Mouse (Mus musculus) skeletal muscle tissue, adult 2 months (tissue): ENCODE measurements around the gene Bak1.
A peak's percentile ranks its signal among the peaks of the same experiment; 100 is the strongest.

ENCODE experiments used
- DNase-seq: peaks from one replicate; pipeline ENCODE4 v3.0.0-alpha.2; 2012; ENCODE audit warnings: low read depth, low spot score

The Bak1 gene

DNA sequence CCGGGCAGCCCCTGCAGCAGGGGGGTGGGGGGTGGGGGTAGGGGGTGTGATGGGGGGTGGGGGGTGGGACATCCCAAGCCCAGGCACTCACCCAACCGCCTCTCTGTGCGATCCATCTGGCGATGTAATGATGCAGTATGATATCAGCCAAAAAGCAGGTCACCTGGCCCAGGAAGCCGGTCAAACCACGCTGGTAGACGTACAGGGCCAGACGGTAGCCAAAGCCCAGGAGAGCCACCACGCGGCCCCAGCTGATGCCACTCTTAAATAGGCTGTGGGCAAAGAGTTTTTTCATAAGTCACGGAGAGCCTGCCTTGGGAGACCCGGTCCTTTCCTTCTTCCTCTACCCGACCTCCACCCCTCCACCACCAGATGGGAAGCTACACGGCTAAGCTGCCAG is 7.7 kb downstream of the Bak1 start:
- DNase-seq = no peak

DNA sequence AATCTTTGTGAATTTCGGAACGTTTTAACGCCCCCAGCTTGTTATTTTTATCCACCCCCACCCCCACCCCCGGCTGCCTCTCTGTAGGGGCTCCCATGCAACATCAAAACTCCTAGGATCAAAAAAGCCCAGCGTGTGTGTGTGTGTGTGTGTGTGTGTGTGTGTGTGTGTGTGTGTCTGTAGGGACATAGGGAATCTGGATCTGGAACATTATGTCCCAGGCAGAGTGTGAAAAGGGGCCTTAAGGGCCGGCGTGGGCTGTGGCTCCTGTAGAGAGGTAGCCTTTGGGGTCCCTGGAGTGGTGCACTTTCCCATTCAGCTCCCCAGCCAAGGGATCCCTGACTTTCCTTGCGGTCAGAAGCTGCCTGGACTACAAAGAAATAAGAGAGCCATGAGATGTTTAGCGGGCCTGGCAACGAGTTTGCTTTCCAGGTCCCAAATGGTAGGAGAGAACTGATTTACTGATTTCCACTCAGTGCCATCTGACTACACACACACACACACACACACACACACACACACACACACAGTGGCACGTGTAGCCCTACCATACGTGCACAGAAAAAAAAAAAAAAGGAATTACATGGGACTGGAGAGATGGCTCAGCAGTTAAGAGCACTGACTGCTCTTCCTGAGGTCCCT is 10.1 kb downstream of the Bak1 start:
- DNase-seq = no peak

DNA sequence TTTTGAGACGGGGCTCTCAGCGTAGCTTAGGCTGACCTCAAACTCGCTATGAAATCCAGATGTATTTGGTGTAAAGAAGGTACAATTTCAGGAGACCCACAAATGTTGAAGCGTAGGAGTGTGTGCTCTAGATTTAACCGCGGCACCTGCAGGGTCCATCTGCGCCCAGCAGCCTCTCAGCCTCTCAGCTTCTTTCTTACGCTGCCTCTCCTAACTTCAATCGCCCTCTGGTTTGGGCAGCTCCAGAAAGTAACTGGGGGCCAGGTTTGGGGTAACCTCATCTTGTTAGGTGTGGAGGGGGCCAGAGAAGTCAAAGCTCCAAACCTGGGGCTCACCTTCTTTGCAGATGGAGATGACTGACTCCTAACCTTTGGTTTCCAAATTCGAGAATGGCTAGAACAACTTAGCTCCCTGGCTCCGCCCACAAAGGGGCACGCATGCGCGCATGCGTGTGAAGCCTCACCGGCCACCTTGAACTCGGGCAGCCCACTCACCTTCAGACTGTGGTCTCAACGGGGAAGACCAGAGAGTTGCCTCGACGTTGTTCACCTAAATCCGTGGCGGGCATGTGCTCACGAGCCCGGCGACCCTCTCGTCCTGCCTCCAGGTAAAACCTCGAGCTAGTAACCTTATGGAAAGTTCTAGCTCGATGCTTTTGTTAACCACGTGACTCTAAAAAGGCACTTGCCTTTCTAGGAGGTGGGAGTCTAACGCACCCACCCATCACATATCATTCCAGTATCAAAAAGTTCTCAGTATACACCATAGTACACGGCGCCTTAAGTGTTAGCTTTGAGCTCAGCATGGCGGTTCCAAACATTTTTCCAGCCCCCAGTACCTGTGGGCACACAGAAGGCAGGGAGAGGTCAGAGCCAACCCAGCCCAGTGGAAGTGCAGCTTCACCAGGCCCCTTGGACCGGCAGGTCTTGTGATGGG is 11.0 kb downstream of the Bak1 start:
- peak; percentile 84 for DNase-seq

DNA sequence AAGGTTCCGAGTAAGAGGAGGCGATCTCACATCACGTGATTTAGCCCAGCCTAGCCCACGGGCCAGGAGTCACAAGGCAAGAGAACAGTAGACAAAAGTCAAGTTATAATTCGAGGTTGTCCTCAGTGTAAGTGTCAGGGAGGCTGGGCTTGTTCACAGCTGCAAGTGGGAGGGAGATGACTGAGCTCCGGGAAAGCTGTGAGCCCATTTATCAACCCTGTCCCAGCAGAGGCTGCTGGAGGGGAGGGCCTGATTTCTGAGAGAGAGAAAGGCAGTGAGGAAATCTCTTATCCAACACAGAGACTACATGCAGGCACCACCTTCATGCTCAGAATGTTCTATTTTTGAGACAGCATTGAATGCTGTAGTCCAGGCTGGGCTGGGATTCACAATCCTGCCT is 15.9 kb downstream of the Bak1 start:
- DNase-seq = no peak

DNA sequence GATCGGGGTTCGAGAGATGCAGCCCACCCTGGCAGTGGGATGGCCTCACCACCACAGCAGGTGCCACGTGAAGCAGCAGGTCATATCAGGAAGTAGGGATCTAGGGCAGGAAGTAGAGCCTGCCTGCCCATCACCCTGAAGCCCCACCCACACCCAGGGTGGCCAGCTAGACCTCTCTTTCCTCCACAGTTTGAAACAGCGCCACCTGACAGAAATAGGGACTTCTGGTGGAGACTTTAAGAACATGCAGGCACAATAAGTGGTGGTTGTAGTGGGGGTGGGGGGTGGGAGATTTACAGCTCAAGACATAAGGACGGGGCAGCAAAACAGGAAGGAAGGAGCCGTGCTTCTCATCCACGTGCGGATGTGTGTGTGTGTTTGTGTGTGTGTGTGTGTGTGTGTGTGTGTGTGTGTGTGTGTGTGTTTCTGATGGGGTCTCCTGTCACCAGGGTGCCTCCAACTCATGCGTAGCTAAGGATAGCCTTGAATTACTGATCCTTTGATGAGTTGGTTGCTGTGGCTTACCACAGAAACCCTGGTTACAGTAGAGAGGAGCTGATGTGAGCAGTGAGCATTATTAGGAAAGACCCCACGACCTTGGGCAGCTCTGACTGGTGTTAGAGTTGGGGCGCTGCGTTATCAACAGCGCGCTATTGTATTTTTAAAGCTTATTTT is 16.7 kb downstream of the Bak1 start:
- no peak for DNase-seq

DNA sequence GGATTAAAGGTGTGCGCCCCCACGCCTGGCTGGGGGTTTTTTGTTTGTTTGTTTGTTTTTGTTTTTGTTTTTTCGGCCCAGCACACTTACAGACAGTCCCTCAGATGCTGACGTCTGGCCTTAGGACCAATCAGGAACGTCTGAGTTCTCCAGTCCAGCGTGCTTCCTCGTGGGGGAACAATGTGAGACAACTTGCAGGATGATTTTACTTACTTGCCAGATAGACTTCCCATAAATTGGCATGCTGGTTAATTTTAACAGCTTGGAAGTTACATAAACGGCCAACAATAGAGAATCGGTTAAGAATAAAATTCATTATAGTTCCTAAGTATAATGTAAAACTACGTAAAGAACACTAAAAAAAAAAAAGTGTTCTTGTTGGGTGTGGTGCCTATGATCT is 17.6 kb downstream of the Bak1 start:
- no peak for DNase-seq

DNA sequence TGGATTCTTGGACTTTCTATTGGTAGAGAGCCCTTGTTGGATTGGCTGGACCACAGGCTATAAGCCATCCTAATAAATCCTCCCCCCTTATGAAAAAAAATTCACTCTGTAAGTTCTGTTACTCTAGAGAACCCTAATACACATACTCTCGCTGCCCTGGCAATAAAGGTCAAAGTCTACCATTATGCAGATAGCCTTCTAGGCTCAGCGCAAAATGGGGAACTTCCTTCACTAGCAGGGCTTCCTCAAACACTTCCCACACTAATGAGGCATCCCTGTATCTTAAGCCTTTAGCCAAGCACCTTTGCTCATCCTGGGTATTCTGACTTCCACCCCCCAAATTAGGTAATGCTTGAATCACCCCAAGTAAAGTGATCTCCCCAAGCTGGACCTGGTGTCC is 20.5 kb downstream of the Bak1 start:
- no peak for DNase-seq

DNA sequence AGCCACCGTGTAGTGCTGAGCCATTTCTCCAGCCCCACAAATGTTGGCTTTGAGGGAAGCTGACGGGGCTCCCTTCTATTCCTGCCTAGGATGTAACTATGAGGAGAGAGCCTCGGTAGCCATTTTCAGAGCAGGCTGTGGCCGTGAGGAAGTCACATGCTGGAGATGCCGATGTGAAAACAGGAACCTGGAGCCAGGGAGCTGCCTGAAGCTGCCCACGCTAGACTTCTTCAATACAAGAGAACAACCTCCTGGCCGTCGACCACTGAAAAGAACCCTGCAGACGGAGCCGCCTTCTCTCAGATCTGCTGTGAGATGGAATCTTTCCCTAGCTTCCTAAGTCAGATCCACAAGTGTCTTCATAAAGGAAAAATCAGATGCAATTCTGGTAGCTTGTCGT is 23.2 kb downstream of the Bak1 start:
- no peak for DNase-seq

DNA sequence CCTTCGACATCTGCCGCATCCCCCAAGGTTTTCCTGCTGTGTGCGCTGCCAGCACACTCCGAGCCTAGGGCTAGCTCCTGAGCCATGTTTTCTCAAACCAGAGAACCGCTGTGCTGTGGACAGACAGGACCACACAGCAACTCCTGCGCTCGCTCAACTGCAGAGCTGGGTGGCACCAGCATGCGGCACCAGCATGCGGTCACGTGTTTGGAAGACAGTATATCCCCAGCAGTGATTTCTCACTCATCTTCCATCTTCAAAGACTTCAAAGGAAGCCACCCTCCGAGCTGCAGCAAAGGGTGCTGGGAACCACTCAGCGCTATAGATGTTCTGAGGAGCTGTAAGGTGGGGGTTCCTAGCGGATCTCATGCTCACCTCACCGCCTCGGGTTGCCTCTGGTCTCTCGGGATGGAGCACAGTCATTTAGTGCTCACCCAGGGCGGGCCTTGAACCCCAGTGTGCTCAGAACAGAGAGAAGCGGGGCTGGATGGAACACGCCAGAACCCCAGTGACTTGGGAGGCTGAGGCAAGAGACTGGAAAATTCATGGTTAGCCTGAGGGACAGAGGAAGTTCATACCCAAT is 23.8 kb downstream of the Bak1 start:
- DNase-seq = no peak

DNA sequence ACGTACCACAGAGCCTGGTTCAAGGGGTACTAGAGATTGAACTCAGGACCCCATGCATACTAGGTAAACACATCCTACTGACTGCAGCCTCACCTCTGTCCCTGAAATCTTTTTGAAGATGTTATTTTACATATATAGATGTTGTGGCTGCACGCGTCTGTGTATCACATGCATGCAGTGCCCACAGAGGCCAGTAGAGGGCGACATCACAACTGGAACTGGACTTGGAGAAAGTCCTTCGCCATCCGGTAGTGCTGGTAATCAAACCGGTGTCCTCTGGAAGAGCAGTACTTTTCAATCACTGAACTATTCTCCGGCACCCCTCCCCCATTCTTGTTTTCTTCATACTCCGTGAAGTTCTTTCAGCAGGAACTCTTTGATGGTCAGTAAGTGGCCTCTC is 24.4 kb downstream of the Bak1 start:
- no peak for DNase-seq

DNA sequence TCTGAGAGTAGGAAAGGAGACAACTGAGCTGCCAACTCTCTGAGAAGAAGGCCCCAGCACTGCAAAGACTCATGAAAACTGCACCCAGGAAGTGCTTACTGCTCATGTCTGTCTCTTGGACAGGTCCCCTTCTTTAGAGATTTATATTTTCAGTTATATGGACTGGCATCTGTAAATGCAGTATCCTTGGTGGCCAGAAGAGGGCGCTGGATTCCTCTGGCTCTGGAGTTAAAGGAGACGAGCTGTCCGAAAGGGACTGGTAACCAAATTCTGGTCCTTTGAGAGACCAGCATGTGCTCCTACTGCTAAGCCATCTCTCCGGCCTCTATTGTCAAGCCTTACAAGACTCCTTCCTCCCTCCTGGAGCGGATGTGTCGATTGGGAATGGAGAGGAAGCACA is 26.9 kb downstream of the Bak1 start:
- no peak for DNase-seq

DNA sequence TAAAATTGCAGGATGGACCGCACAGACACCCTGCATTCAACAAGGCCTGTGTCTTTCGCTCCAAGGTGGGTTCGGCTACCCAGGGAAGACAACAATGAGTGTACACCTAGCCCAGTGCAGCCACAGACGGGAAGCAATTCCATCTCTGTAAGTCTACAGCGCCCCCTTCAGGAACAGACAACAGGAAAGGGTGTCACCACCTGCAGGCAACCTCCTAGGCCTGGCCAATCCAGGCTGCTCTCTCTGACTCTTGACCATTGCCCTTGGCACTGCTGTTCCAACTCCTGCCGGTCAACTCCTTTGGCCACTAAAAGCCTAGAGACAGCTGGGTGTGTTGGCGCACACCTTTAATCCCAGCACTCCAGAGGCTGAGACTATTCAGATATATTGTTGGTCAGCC is 27.7 kb downstream of the Bak1 start:
- no peak for DNase-seq

DNA sequence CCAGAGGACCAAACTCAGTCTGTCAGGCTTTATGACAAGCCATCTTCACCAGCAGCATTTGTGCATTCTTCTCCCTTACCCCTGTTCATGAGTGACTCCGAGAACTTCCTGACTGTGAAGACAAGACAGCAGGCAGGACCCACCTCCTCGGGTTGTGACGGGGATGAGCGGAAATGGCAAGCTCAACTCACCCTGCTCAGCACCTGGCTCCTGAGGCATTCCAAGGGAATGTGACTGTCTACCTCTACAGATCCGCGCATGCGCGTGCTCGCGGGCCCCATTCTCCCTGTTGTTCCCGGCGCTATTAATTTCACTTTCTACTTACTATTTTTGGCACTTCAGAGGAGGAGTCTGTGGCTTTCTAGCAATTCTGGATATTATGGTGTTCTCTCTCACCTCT is 28.8 kb downstream of the Bak1 start:
- no peak for DNase-seq

DNA sequence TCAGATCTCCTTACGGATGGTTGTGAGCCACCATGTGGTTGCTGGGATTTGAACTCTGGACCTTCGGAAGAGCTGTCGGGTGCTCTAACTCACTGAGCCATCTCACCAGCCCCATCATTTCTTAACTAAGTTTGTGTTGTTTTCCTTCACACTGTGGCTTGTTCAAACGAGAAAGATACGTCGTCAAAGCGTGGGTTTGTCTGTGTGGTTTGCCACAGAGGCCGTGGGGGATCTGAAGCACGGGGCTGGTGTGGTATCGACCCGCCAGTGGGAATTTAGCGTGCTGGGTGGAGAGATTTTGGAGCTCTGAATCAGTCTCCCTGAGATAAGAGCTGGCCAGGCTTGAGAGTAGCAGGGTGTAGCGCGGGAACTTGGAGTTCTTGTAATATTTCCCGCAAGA is 30.5 kb downstream of the Bak1 start:
- no peak for DNase-seq

DNA sequence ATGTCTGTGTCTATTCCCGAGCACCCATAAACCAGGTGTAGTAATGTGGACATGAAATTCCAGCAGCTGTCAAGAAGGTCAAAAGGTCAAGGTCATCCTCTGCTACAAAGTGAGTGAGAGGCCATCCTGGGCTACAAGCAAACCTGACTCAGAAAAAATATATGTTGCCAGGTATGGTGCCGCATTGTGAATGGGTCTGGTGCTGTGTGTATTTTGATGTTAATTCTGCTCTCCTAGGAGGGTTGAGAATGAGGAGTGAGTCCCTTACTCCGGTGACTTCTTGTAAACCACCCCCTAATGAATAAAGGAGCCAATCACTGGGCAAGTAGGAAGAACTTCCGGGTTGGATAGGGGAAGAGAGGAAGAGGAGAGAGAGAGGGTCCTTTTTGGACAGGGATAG is 31.1 kb downstream of the Bak1 start:
- DNase-seq = no peak

DNA sequence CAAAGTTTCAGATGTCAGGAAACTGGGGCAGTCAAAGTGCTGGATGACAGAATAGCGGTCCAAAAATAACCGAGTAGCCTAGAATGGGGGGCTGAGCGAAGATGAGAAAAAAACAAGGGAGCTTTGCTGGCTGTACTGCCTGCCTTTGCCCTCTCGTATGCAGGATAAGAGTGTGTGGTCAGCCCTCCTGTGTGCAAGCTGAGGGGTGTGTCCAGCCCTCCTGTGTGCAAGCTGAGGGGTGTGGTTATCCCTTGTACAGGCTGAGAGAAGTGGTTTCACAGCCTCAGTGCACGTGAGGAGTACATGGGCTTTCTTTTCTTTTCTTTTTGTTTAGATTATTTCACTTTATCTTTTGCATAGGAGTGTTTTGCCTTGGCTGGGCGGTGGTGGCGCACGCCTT is 33.2 kb downstream of the Bak1 start:
- DNase-seq = no peak

DNA sequence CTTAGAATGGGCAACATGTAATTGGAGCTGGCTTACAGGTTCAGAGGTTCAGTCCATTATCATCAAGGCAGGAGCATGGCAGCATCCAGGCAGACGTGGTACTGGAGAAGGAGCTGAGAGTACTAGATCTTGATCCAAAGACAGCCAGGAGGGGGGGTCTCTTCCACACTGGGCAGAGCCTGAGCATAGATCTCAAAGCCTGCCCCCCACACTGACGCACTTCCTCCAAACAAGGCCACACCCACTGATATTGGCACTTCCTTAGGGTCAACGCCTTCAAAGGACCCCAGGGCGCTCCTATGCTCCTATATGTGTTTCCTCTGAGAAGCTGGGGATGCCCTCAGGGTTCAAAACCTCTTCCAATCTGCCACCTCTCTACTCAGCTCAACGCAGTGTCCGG is 33.8 kb downstream of the Bak1 start:
- DNase-seq = no peak

DNA sequence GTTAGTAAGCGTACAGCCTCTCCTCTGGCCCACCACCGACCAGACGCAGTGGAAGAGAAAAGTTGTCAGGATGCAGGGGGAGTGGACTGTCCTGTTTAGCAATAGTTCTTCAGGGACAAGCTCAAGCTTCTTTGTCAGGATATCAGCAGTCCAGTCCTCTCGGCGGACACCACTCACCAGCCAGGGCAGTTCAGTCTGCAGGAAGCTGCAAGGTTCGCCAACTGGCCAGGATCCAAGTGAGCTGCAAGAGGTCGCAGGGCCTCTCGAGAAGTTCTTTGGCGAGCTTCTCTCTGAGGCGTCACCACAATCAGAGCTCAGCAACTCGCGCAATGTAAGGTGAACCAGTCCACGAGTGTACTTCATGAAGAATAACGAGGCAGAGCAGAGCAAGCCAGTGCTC is 34.4 kb downstream of the Bak1 start:
- DNase-seq = peak; percentile 74

DNA sequence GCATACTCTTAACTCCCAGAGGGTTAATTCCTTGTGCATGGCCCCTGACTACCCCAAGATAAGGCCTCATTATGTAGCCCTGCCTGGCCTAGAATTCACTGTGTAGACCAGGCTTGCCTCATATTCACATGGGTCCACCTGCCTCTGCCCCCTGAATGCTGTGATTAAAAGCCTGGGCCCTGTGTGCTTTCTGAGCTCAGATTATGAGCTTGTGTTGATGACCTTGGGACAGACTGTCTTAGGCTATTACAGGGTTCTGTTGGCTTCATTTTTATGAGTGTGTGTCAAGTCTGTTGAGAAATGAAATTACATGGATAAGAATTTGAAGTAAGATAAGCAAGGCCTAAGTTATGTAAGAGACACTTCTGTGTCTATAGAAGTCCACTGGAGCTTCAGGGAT is 38.3 kb downstream of the Bak1 start:
- DNase-seq = no peak

DNA sequence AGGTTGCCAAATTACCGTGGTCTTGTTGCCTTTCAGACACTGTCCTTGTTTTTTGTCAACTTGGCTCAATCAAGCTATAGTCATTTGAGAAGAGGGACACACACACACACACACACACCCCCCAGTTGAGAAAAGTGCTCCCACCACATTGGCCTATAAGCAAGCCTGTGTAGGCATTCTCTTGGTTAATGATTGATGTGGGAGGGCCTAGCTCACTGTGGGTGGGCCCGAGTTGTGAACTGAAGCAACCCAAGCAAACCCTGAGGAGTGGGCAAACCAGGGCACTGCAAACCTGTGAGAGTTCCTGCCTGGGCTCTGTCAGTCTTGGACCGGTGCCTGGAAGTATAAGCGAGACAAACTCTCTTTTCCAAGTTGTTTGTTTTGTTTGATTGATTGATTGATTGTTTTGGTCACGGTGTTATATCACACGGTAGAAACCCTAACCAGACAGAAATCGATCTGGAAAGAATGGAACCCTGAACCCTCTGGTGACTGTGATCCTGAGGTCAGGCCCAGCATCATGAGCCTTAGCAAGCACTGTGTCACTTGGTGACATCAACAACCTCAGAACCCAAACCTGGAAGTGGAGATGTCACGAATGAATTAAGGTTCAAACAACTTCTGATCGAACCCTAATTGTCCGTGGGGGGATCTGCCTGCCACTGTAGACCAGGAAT is 43.2 kb downstream of the Bak1 start:
- no peak for DNase-seq

DNA sequence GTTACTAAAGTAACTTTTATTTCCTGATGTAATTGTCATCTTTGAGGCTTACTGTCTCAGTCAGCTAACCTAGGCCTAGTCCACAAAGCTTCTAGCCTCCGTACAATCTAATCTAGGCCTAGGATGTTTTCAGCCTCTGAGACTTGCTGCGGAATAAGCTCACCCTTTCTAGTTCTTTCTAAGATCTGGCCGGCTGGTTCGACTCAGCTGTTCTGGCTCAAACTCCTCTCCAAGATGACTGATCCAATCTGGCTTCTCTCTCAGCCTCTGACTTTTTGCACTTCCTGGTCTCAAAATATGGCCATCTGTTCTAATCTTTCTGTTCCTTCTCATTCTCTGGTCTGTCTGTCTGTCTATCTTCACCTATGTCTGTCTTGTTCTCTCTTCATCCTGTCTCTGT is 45.4 kb downstream of the Bak1 start:
- DNase-seq = no peak

DNA sequence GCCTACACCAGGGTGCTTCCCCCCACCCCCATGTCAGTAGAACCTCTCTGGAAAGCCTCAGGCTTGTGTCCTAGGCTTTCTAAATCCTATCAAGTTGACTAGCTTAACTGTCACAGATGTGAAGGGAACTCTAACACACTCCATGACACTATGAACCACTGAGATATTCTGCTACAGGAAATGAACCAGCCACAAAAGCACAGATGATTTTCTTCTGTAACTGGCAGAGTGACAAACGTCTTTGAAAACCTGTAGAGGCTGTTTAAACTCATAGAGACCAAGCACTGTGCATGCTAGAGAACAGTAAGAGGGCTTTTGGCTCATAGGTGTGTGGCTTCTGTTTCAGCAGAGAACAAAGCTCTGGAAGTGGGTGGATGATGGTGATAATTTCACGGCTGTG is 47.8 kb downstream of the Bak1 start:
- DNase-seq = no peak
